Mouse (Mus musculus) midbrain, embryonic 13.5 days (tissue): ENCODE data around the gene Nacc2. TPM values are rescaled to one million over a fixed set of nuclear protein-coding genes. Genes with fewer than 3 reads are reported as not detected.

Source experiments
- ATAC-seq: fragments of 200-750 bp; cut with Nextera tagmentation; 2 replicates; pipeline ENCODE4 v1.8.0; 2017; ENCODE audit warnings: mild to moderate bottlenecking, moderate TSS enrichment, moderate library complexity
- H3K27ac ChIP-seq: fragments of 300-500 bp; sonication (generic); 2 replicates; pipeline ENCODE4 v1.5.1; 2015; ENCODE audit warnings: inconsistent platforms, mild to moderate bottlenecking, moderate library complexity
- H3K27me3 ChIP-seq: fragments of 300-500 bp; sonication (generic); 2 replicates; pipeline ENCODE4 v1.6.1; 2015; ENCODE audit warnings: mild to moderate bottlenecking, inconsistent platforms
- H3K36me3 ChIP-seq: fragments of 300-500 bp; sonication (generic); 2 replicates; pipeline ENCODE4 v1.6.1; 2015; ENCODE audit warnings: mild to moderate bottlenecking, inconsistent platforms
- H3K4me1 ChIP-seq: fragments of 300-500 bp; sonication (generic); replicated peaks from 2 replicates; pipeline ENCODE4 v1.6.1; 2015; ENCODE audit warnings: inconsistent platforms
- H3K4me2 ChIP-seq: fragments of 300-500 bp; sonication (generic); replicated peaks from 2 replicates; pipeline ENCODE4 v1.6.1; 2015; ENCODE audit warnings: moderate library complexity, mild to moderate bottlenecking, inconsistent platforms
- H3K4me3 ChIP-seq: fragments of 300-500 bp; sonication (generic); replicated peaks from 2 replicates; pipeline ENCODE4 v1.5.1; 2015; ENCODE audit warnings: mild to moderate bottlenecking, inconsistent platforms
- H3K9ac ChIP-seq: fragments of 300-500 bp; sonication (generic); replicated peaks from 2 replicates; pipeline ENCODE4 v1.6.1; 2015; ENCODE audit warnings: mild to moderate bottlenecking, inconsistent platforms
- H3K9me3 ChIP-seq: fragments of 300-500 bp; sonication (generic); 2 replicates; pipeline ENCODE4 v1.6.1; 2016; ENCODE audit warnings: mild to moderate bottlenecking, inconsistent platforms
- WGBS: fragments of 180-500 bp; shearing (Covaris S2); methylation state at CpG from one replicate; pipeline ENCODE4 v1.1.7; 2015; 5-methylcytosine and 5-hydroxymethylcytosine counted together
- polyA plus RNA-seq: library from polyadenylated mRNA; unstranded; fragments of >200 nt; fragmentation: Nextera tagmentation; extraction: Ambion mirVana; gene quantifications from 2 replicates; pipeline ENCODE4 v1.2.1, GENCODE M21; 2015

The Nacc2 gene
- polyA plus RNA-seq, 1 experiment from 2014 or later = 10.1 TPM

- H3K36me3 ChIP-seq = no peaks in the 10 kb centered on the region
Observed at GRCm38 (mm10) chr2:26039951-26040350, 83.1 kb downstream of the Nacc2 start.

GRCm38 (mm10) chr2:26037386-26037785, 85.6 kb downstream of the Nacc2 start:
- Histone ChIP-seq H3K27ac (no peak overlapping the region), H3K4me2 (no peak overlapping the region), H3K4me1 (no peaks in the 10 kb centered on the region; the same call in 1 of the 2 replicates), H3K36me3 (no peaks in the 10 kb centered on the region), H3K9ac (no peak overlapping the region), H3K27me3 (no peaks in the 10 kb centered on the region; the same call in 1 of the 2 replicates), H3K9me3 (no peaks in the 10 kb centered on the region), H3K4me3 (no peak overlapping the region)
- 78% methylated on average over 6 of the region's 6 CpGs for WGBS
- ATAC-seq = no peak

More at GRCm38 (mm10) chr2:26039951-26040350, 83.1 kb downstream of the Nacc2 start:
- peak; percentile 34; the same call in 1 of the 2 replicates for ATAC-seq
- Histone ChIP-seq H3K27me3 (no peaks in the 10 kb centered on the region; the same call in 1 of the 2 replicates), H3K4me1 (no peaks in the 10 kb centered on the region; the same call in 1 of the 2 replicates), H3K27ac (no peak overlapping the region), H3K9ac (no peak overlapping the region), H3K9me3 (no peaks in the 10 kb centered on the region), H3K4me3 (no peak overlapping the region), H3K4me2 (no peak overlapping the region)
- WGBS = 65% methylated on average over 14 of the region's 14 CpGs

GRCm38 (mm10) chr2:26034344-26035050, 88.5 kb downstream of the Nacc2 start:
- Histone ChIP-seq H3K9ac (no peak overlapping the region), H3K4me1 (no peaks in the 10 kb centered on the region), H3K9me3 (no peaks in the 10 kb centered on the region), H3K36me3 (no peaks in the 10 kb centered on the region), H3K4me3 (no peak overlapping the region), H3K27me3 (no peaks in the 10 kb centered on the region), H3K4me2 (no peak overlapping the region), H3K27ac (no peak overlapping the region)
- WGBS = 88% methylated on average over 15 of the region's 15 CpGs
- no peak for ATAC-seq

- Histone ChIP-seq H3K4me2 (no peak overlapping the region), H3K36me3 (no peaks in the 10 kb centered on the region), H3K4me3 (no peak overlapping the region), H3K9ac (no peak overlapping the region), H3K9me3 (no peaks in the 10 kb centered on the region), H3K27ac (no peak overlapping the region), H3K4me1 (no peaks in the 10 kb centered on the region), H3K27me3 (0 out of 2 replicates have a peak, but pooled peaks cover 3% of the 10 kb centered on the region)
- no peak for ATAC-seq
- 50% methylated on average over 3 of the region's 3 CpGs for WGBS
Observed at GRCm38 (mm10) chr2:26030288-26030687, 92.7 kb downstream of the Nacc2 start.

- WGBS = 32% methylated on average over 4 of the region's 4 CpGs
- peaks cover 19% of the 10 kb centered on the region for H3K4me1 ChIP-seq
- ATAC-seq = no peak
- H3K4me3 ChIP-seq = no peak overlapping the region
- H3K27ac ChIP-seq = no peak overlapping the region
- H3K36me3 ChIP-seq = no peaks in the 10 kb centered on the region
- H3K9me3 ChIP-seq = no peaks in the 10 kb centered on the region
- H3K27me3 ChIP-seq = 0 out of 2 replicates have a peak, but pooled peaks cover 3% of the 10 kb centered on the region
- H3K4me2 ChIP-seq = no peak overlapping the region
- H3K9ac ChIP-seq = no peak overlapping the region
Observed at GRCm38 (mm10) chr2:26024138-26025075, 98.6 kb downstream of the Nacc2 start.

- 83% methylated on average over 1 of the region's 1 CpGs for WGBS
- no peaks in the 10 kb centered on the region for H3K27me3 ChIP-seq
- H3K36me3 ChIP-seq = no peaks in the 10 kb centered on the region
- no peak for ATAC-seq
- no peak overlapping the region for H3K9ac ChIP-seq
- peaks cover 21% of the 10 kb centered on the region for H3K4me1 ChIP-seq
- H3K4me2 ChIP-seq = no peak overlapping the region
- no peak overlapping the region for H3K4me3 ChIP-seq
- no peaks in the 10 kb centered on the region for H3K9me3 ChIP-seq
- H3K27ac ChIP-seq = no peak overlapping the region
Observed at GRCm38 (mm10) chr2:26022626-26023025, 100.4 kb downstream of the Nacc2 start.

GRCm38 (mm10) chr2:26022258-26022565, 100.8 kb downstream of the Nacc2 start:
- H3K36me3 ChIP-seq = no peaks in the 10 kb centered on the region
- no peaks in the 10 kb centered on the region for H3K27me3 ChIP-seq
- WGBS = 85% methylated on average over 8 of the region's 8 CpGs
- H3K4me3 ChIP-seq = no peak overlapping the region
- H3K4me1 ChIP-seq = peaks cover 25% of the 10 kb centered on the region
- H3K4me2 ChIP-seq = peak overlapping the region; percentile 37
- no peak overlapping the region for H3K9ac ChIP-seq
- H3K9me3 ChIP-seq = no peaks in the 10 kb centered on the region
- no peak overlapping the region for H3K27ac ChIP-seq
- no peak; the same call in 1 of the 2 replicates for ATAC-seq

GRCm38 (mm10) chr2:26021561-26022257, 101.3 kb downstream of the Nacc2 start, which contains the start of gene Ubac1:
Gene Ubac1 (minus strand): TSS chr2:26021747.
- H3K4me1 ChIP-seq = peaks cover 29% of the 10 kb centered on the region
- no peaks in the 10 kb centered on the region for H3K9me3 ChIP-seq
- H3K27me3 ChIP-seq = no peaks in the 10 kb centered on the region
- peak within 1 kb of the TSS; percentile 82 for H3K27ac ChIP-seq
- peak within 1 kb of the TSS; percentile 99 for H3K4me2 ChIP-seq
- 6% methylated on average over 50 of the region's 50 CpGs for WGBS
- peak within 1 kb of the TSS; percentile 86 for H3K4me3 ChIP-seq
- peak; percentile 96 for ATAC-seq
- H3K9ac ChIP-seq = peak within 1 kb of the TSS; percentile 85
- no peaks in the 10 kb centered on the region for H3K36me3 ChIP-seq

- Histone ChIP-seq H3K4me1 (peaks cover 29% of the 10 kb centered on the region), H3K4me3 (peak overlapping the region; percentile 86), H3K4me2 (peak overlapping the region; percentile 99), H3K9me3 (no peaks in the 10 kb centered on the region), H3K27me3 (no peaks in the 10 kb centered on the region), H3K36me3 (0 out of 2 replicates have a peak, but pooled peaks cover 4% of the 10 kb centered on the region), H3K9ac (peak overlapping the region; percentile 85), H3K27ac (peak overlapping the region; percentile 82)
- 3% methylated on average over 38 of the region's 38 CpGs for WGBS
- ATAC-seq = no peak; the same call in none of the 2 replicates
Observed at GRCm38 (mm10) chr2:26020714-26021560, 102.1 kb downstream of the Nacc2 start.

GRCm38 (mm10) chr2:26019923-26020322, 103.1 kb downstream of the Nacc2 start:
- no peak for ATAC-seq
- Histone ChIP-seq H3K4me3 (no peak overlapping the region), H3K4me1 (peaks cover 29% of the 10 kb centered on the region), H3K9ac (no peak overlapping the region), H3K36me3 (peaks cover 14% of the 10 kb centered on the region), H3K27me3 (no peaks in the 10 kb centered on the region), H3K9me3 (no peaks in the 10 kb centered on the region), H3K4me2 (peak overlapping the region; percentile 99; the same call in 1 of the 2 replicates), H3K27ac (no peak overlapping the region)
- 89% methylated on average over 3 of the region's 3 CpGs for WGBS

GRCm38 (mm10) chr2:26017326-26017725, 105.7 kb downstream of the Nacc2 start:
- H3K4me2 ChIP-seq = no peak overlapping the region
- H3K36me3 ChIP-seq = peaks cover 38% of the 10 kb centered on the region
- no peak overlapping the region for H3K4me3 ChIP-seq
- 80% methylated on average over 4 of the region's 4 CpGs for WGBS
- H3K27me3 ChIP-seq = no peaks in the 10 kb centered on the region
- no peak overlapping the region for H3K27ac ChIP-seq
- peaks cover 29% of the 10 kb centered on the region for H3K4me1 ChIP-seq
- ATAC-seq = no peak
- H3K9ac ChIP-seq = no peak overlapping the region
- H3K9me3 ChIP-seq = no peaks in the 10 kb centered on the region
